Mouse (Mus musculus): ENCODE data around the gene Gm11127.
"Not testable (repeated sequence)": the region's sequence is repeated elsewhere in the genome, so short reads cannot be mapped to it uniquely, and the experiment has no call there.

DNA sequence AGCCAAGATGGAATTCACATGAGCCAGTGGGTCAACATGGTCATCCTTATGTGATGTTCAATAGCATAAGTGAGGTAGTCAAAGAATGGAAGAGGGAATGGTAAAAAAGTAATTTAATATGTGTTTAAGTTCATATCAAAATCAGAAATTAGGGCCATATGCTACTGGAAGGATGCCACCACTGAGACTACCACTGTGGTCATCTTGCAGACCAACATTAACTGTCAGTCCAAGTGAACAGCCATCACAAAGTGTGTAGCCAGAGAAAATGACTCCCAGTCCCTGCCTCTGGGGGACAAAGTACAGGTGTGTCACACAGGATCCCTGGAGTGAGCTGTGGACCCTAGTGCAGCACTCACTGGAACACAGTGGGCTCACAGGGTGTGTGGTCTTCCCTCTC lies 23.7 kb upstream of the Gm11127 start:
- TF ChIP-seq CTCF (IDR thresholded peaks at IDR 0.05; ENCODE audit: extremely low read depth, insufficient read length, insufficient replicate concordance, low read depth, low read length); POLR2A (IDR thresholded peaks at IDR 0.05; ENCODE audit: low read depth, low read length): not testable (repeated sequence)
